Mouse (Mus musculus): ENCODE measurements around the gene Nnat.

GRCm38 (mm10) chr2:157559440-157559839 is 438 bp upstream of the Nnat start:
- TF ChIP-seq CTCF (IDR thresholded peaks at IDR 0.05; ENCODE audit: borderline replicate concordance, control insufficient read depth, extremely low read depth, insufficient read depth, low read length, poor library complexity) (no peak), POLR2A (IDR thresholded peaks at IDR 0.05; ENCODE audit: control insufficient read depth, extremely low read depth, insufficient read depth, low read length, poor library complexity) (no peak)
